ENCODE assay signal across 8 mouse cellular contexts in genomic region chr14:16483656-16484380, GRCm38 (mm10).
DNase-seq lines count a peak whose midpoint lies in the region; ATAC-seq lines count a peak whose summit lies in the region.

No protein-coding gene starts in this region.

- no peaks in the 10 kb centered on the region for H3K36me3 ChIP-seq in neural tube, embryonic 13.5 days
- no peaks in the 10 kb centered on the region for H3K36me3 ChIP-seq in embryonic facial prominence, embryonic 15.5 days
- H3K36me3 ChIP-seq in neural tube, embryonic 15.5 days: no peaks in the 10 kb centered on the region

- H3K9me3 ChIP-seq in neural tube, embryonic 13.5 days: no peaks in the 10 kb centered on the region
- no peaks in the 10 kb centered on the region for H3K9me3 ChIP-seq in embryonic facial prominence, embryonic 15.5 days (replicated peaks)
- H3K9me3 ChIP-seq in neural tube, embryonic 15.5 days (replicated peaks): no peaks in the 10 kb centered on the region

- H3K4me1 ChIP-seq in neural tube, embryonic 13.5 days (replicated peaks): peaks cover 20% of the 10 kb centered on the region
- H3K4me1 ChIP-seq in embryonic facial prominence, embryonic 15.5 days: peaks cover 18% of the 10 kb centered on the region
- H3K4me1 ChIP-seq in neural tube, embryonic 15.5 days: peaks cover 14% of the 10 kb centered on the region

- H3K4me2 ChIP-seq in neural tube, embryonic 13.5 days: no peak overlapping the region
- H3K4me2 ChIP-seq in embryonic facial prominence, embryonic 15.5 days (replicated peaks): no peak overlapping the region
- H3K4me2 ChIP-seq in neural tube, embryonic 15.5 days: no peak overlapping the region

- H3K4me3 ChIP-seq in neural tube, embryonic 13.5 days: no peak overlapping the region
- H3K4me3 ChIP-seq in embryonic facial prominence, embryonic 15.5 days (replicated peaks): no peak overlapping the region
- no peak overlapping the region for H3K4me3 ChIP-seq in neural tube, embryonic 15.5 days (replicated peaks)

- no peaks in the 10 kb centered on the region for H3K27me3 ChIP-seq in neural tube, embryonic 13.5 days
- no peaks in the 10 kb centered on the region for H3K27me3 ChIP-seq in embryonic facial prominence, embryonic 15.5 days
- no peaks in the 10 kb centered on the region for H3K27me3 ChIP-seq in neural tube, embryonic 15.5 days (replicated peaks)

- peak; percentile 73 for ATAC-seq in neural tube, embryonic 13.5 days (ENCODE audit: low read depth)
- ATAC-seq in embryonic facial prominence, embryonic 15.5 days (ENCODE audit: insufficient number of reproducible peaks, low FRiP score, low TSS enrichment, low read depth): peak; percentile 81
- ATAC-seq in neural tube, embryonic 15.5 days (ENCODE audit: low FRiP score): peak; percentile 46; the same call in 1 of the 2 replicates

- 49% methylated on average over 8 of the region's 8 CpGs for WGBS in neural tube, embryonic 13.5 days
- 28% methylated on average over 8 of the region's 8 CpGs for WGBS in embryonic facial prominence, embryonic 15.5 days
- WGBS in neural tube, embryonic 15.5 days: 50% methylated on average over 8 of the region's 8 CpGs

- no peak overlapping the region for H3K27ac ChIP-seq in neural tube, embryonic 13.5 days (replicated peaks)
- H3K27ac ChIP-seq in embryonic facial prominence, embryonic 15.5 days (replicated peaks): peak overlapping the region; percentile 68
- no peak overlapping the region for H3K27ac ChIP-seq in neural tube, embryonic 15.5 days (replicated peaks)

- H3K9ac ChIP-seq in neural tube, embryonic 13.5 days: no peak overlapping the region
- no peak overlapping the region for H3K9ac ChIP-seq in embryonic facial prominence, embryonic 15.5 days
- H3K9ac ChIP-seq in neural tube, embryonic 15.5 days (replicated peaks): no peak overlapping the region

- no peak for DNase-seq in neural tube, embryonic 10.5 days (ENCODE audit: extremely low spot score, low spot score)
- peak; percentile 54 for DNase-seq in kidney, adult 9 months
- DNase-seq in thymus, postnatal 0 days (ENCODE audit: low spot score): no peak
- DNase-seq in urinary bladder, postnatal 10 days (ENCODE audit: low spot score): no peak
- no peak for DNase-seq in frontal cortex, postnatal 36 days (ENCODE audit: low spot score in 2 of 2)
